Mouse (Mus musculus) embryonic facial prominence, embryonic 10.5 days (tissue): ENCODE data around the gene Pcnt. TPM values are rescaled to one million over a fixed set of nuclear protein-coding genes. Genes with fewer than 3 reads are reported as not detected.

Experiments used
- DNase-seq: peaks from one replicate; pipeline ENCODE4 v3.0.0-alpha.2; 2017; ENCODE audit warnings: low spot score
- H3K27ac ChIP-seq: fragments of 300-500 bp; sonication (generic); replicated peaks from 2 replicates; pipeline ENCODE4 v1.5.1; 2016; ENCODE audit warnings: mild to moderate bottlenecking
- H3K27me3 ChIP-seq: fragments of 300-500 bp; sonication (generic); replicated peaks from 2 replicates; pipeline ENCODE4 v1.6.1; 2016; ENCODE audit warnings: low read depth, mild to moderate bottlenecking; ENCODE audit not compliant: poor library complexity, severe bottlenecking
- H3K36me3 ChIP-seq: fragments of 300-500 bp; sonication (generic); replicated peaks from 2 replicates; pipeline ENCODE4 v1.6.1; 2016; ENCODE audit warnings: mild to moderate bottlenecking, moderate library complexity
- H3K4me1 ChIP-seq: fragments of 300-500 bp; sonication (generic); 2 replicates; pipeline ENCODE4 v1.6.1; 2016
- H3K4me3 ChIP-seq: fragments of 300-500 bp; sonication (generic); 2 replicates; pipeline ENCODE4 v1.5.1; 2016; ENCODE audit warnings: mild to moderate bottlenecking, moderate library complexity
- H3K9me3 ChIP-seq: fragments of 300-500 bp; sonication (generic); 2 replicates; pipeline ENCODE4 v1.6.1; 2016; ENCODE audit warnings: mild to moderate bottlenecking
- whole genome bisulfite sequencing: fragments of 180-500 bp; shearing (Covaris S2); methylation state at CpG from one replicate; pipeline ENCODE4 v1.1.7; 2016; 5-methylcytosine and 5-hydroxymethylcytosine counted together
- polyA plus RNA-seq: library from polyadenylated mRNA; unstranded; fragments of >200 nt; fragmentation: Nextera tagmentation; extraction: Ambion mirVana; gene quantifications from 2 replicates; pipeline ENCODE4 v1.2.1, GENCODE M21; 2016

Pcnt gene
- polyA plus RNA-seq, 1 experiment from 2014 or later, result 23.8 TPM

GRCm38 (mm10) chr10:76334350-76334749, 108.2 kb downstream of the Pcnt start:
- no peak overlapping the region for H3K27ac ChIP-seq
- no peaks in the 10 kb centered on the region for H3K9me3 ChIP-seq
- DNase-seq, result no peak
- no peak overlapping the region for H3K4me3 ChIP-seq
- H3K4me1 ChIP-seq, result no peaks in the 10 kb centered on the region
- no peaks in the 10 kb centered on the region for H3K27me3 ChIP-seq
- 56% methylated on average over 4 of the region's 4 CpGs for WGBS
- peaks cover 8% of the 10 kb centered on the region; the same call in 1 of the 2 replicates for H3K36me3 ChIP-seq

- 71% methylated on average over 2 of the region's 2 CpGs for WGBS
- 0 out of 2 replicates have a peak, but pooled peaks cover 5% of the 10 kb centered on the region for H3K36me3 ChIP-seq
Measured at GRCm38 (mm10) chr10:76332040-76332439, 110.5 kb downstream of the Pcnt start.

GRCm38 (mm10) chr10:76329093-76329492, 113.5 kb downstream of the Pcnt start:
- Histone ChIP-seq H3K9me3 (no peaks in the 10 kb centered on the region), H3K4me3 (no peak overlapping the region), H3K27ac (no peak overlapping the region), H3K27me3 (no peaks in the 10 kb centered on the region), H3K36me3 (no peaks in the 10 kb centered on the region; the same call in 1 of the 2 replicates), H3K4me1 (no peaks in the 10 kb centered on the region)
- DNase-seq, result no peak
- 89% methylated on average over 4 of the region's 4 CpGs for WGBS

More at GRCm38 (mm10) chr10:76332040-76332439, 110.5 kb downstream of the Pcnt start:
- no peak overlapping the region for H3K27ac ChIP-seq
- no peaks in the 10 kb centered on the region for H3K27me3 ChIP-seq
- H3K9me3 ChIP-seq, result no peaks in the 10 kb centered on the region
- no peaks in the 10 kb centered on the region for H3K4me1 ChIP-seq
- no peak for DNase-seq
- no peak overlapping the region for H3K4me3 ChIP-seq

GRCm38 (mm10) chr10:76328574-76328973, 114.0 kb downstream of the Pcnt start:
- H3K36me3 ChIP-seq, result no peaks in the 10 kb centered on the region; the same call in 1 of the 2 replicates
- no peaks in the 10 kb centered on the region for H3K9me3 ChIP-seq
- no peak overlapping the region for H3K27ac ChIP-seq
- 91% methylated on average over 3 of the region's 3 CpGs for WGBS
- no peak for DNase-seq
- H3K27me3 ChIP-seq, result no peaks in the 10 kb centered on the region
- no peaks in the 10 kb centered on the region for H3K4me1 ChIP-seq
- no peak overlapping the region for H3K4me3 ChIP-seq

- H3K27me3 ChIP-seq, result no peaks in the 10 kb centered on the region
- H3K4me3 ChIP-seq, result no peak overlapping the region
- no peaks in the 10 kb centered on the region for H3K4me1 ChIP-seq
- no peaks in the 10 kb centered on the region for H3K9me3 ChIP-seq
- H3K36me3 ChIP-seq, result no peaks in the 10 kb centered on the region; the same call in 1 of the 2 replicates
- DNase-seq, result no peak
- H3K27ac ChIP-seq, result no peak overlapping the region
- 76% methylated on average over 6 of the region's 6 CpGs for WGBS
Measured at GRCm38 (mm10) chr10:76326304-76327006, 116.1 kb downstream of the Pcnt start.

- 84% methylated on average over 12 of the region's 12 CpGs for WGBS
- H3K36me3 ChIP-seq, result peaks cover 44% of the 10 kb centered on the region
- no peak overlapping the region for H3K4me3 ChIP-seq
- no peak overlapping the region for H3K27ac ChIP-seq
- H3K4me1 ChIP-seq, result no peaks in the 10 kb centered on the region
- no peaks in the 10 kb centered on the region for H3K27me3 ChIP-seq
- no peaks in the 10 kb centered on the region; the same call in 1 of the 2 replicates for H3K9me3 ChIP-seq
- DNase-seq, result no peak
Measured at GRCm38 (mm10) chr10:76317623-76318022, 125.0 kb downstream of the Pcnt start.

GRCm38 (mm10) chr10:76316194-76316593, 126.4 kb downstream of the Pcnt start:
- WGBS, result 80% methylated on average over 7 of the region's 7 CpGs
- no peaks in the 10 kb centered on the region; the same call in 1 of the 2 replicates for H3K9me3 ChIP-seq
- H3K4me1 ChIP-seq, result no peaks in the 10 kb centered on the region
- peaks cover 51% of the 10 kb centered on the region for H3K36me3 ChIP-seq
- H3K4me3 ChIP-seq, result no peak overlapping the region
- H3K27me3 ChIP-seq, result no peaks in the 10 kb centered on the region
- H3K27ac ChIP-seq, result no peak overlapping the region
- DNase-seq, result no peak

- WGBS, result 94% methylated on average over 9 of the region's 9 CpGs
- Histone ChIP-seq H3K9me3 (no peaks in the 10 kb centered on the region), H3K4me3 (no peak overlapping the region), H3K36me3 (peaks cover 68% of the 10 kb centered on the region), H3K27me3 (no peaks in the 10 kb centered on the region), H3K4me1 (no peaks in the 10 kb centered on the region), H3K27ac (no peak overlapping the region)
- no peak for DNase-seq
Measured at GRCm38 (mm10) chr10:76306738-76307137, 135.8 kb downstream of the Pcnt start.

Other genes with a start within 250 kb of the Pcnt start
- gene Prmt2, start 204.9 kb downstream of the Pcnt start, polyA plus RNA-seq, result 62.2 and 64.5 TPM in 2 replicates
- 0.10 TPM in 1 of 2 replicates, not detected in the other for gene S100b, start 188.9 kb downstream of the Pcnt start, polyA plus RNA-seq
- gene Dip2a, start 97.5 kb downstream of the Pcnt start, polyA plus RNA-seq, result 6.6 and 6.9 TPM in 2 replicates
- gene AC141477.1, start 2.3 kb downstream of the Pcnt start, polyA plus RNA-seq, result 2.6 TPM in 1 of 2 replicates, not detected in the other
- gene 2610028H24Rik, start 6.3 kb upstream of the Pcnt start, polyA plus RNA-seq, result not detected in 2 replicates
- 85.6 and 87.1 TPM in 2 replicates for gene Mcm3ap, start 26.1 kb upstream of the Pcnt start, polyA plus RNA-seq
- gene Ybey, start 26.3 kb upstream of the Pcnt start, polyA plus RNA-seq, result 9.9 and 11.3 TPM in 2 replicates
- 55.9 and 59.6 TPM in 2 replicates for gene Lss, start 88.8 kb upstream of the Pcnt start, polyA plus RNA-seq
- 0.11 TPM in 1 of 2 replicates, not detected in the other for gene Spatc1l, start 119.5 kb upstream of the Pcnt start, polyA plus RNA-seq
- gene Ftcd, start 132.9 kb upstream of the Pcnt start, polyA plus RNA-seq, result not detected in 2 replicates
- gene Col6a2, start 180.8 kb upstream of the Pcnt start, polyA plus RNA-seq, result 6.5 and 11.8 TPM in 2 replicates